Mouse (Mus musculus) heart, postnatal 10 days (tissue): ENCODE results near the gene Sfta2. TPM values are rescaled to one million over a fixed set of nuclear protein-coding genes. Genes with fewer than 3 reads are reported as not detected.

Experiments used
- total RNA-seq, 2 experiments: library from RNA; stranded (reverse); gene quantifications; 2 replicates each; pipeline ENCODE4 v1.2.3; 2021

Gene Sfta2
- total RNA-seq, 2 experiments from 2014 or later, result not detected

Other genes with a start within 250 kb of the Sfta2 start
- 10 to 100 TPM in 1 of 2 experiments, 1 to 10 TPM in 1; 8.5 to 10.6 TPM for gene H2-Q4, start 221.9 kb upstream of the Sfta2 start, total RNA-seq
- under 1 TPM; 0.25 to 0.38 TPM for gene H2-Q6, start 176.7 kb upstream of the Sfta2 start, total RNA-seq
- 1 to 10 TPM; 1.2 to 1.3 TPM for gene H2-Q7, start 162.4 kb upstream of the Sfta2 start, total RNA-seq
- under 1 TPM; 0.27 to 0.34 TPM for gene H2-Q10, start 131.5 kb upstream of the Sfta2 start, total RNA-seq
- not detected for gene Pou5f1, start 95.5 kb upstream of the Sfta2 start, total RNA-seq
- 10 to 100 TPM; 17.5 to 17.9 TPM for gene Tcf19, start 84.7 kb upstream of the Sfta2 start, total RNA-seq
- gene Cchcr1, start 84.4 kb upstream of the Sfta2 start, total RNA-seq, result 1 to 10 TPM; 5.1 to 5.2 TPM
- gene Psors1c2, start 68.3 kb upstream of the Sfta2 start, total RNA-seq, result not detected
- under 1 TPM; 0.14 to 0.15 TPM for gene Cdsn, start 49.4 kb upstream of the Sfta2 start, total RNA-seq
- not detected for gene 2300002M23Rik, start 34.1 kb upstream of the Sfta2 start, total RNA-seq
- not detected for gene Gm9573, start 25.1 kb downstream of the Sfta2 start, total RNA-seq
- gene Mucl3, start 42.1 kb downstream of the Sfta2 start, total RNA-seq, result not detected
- 10 to 100 TPM; 25.2 to 34.0 TPM for gene Vars2, start 66.0 kb downstream of the Sfta2 start, total RNA-seq
- gene Gtf2h4, start 72.2 kb downstream of the Sfta2 start, total RNA-seq, result 10 to 100 TPM; 15.5 to 18.7 TPM
- 10 to 100 TPM; 56.8 to 66.6 TPM for gene Ddr1, start 103.1 kb downstream of the Sfta2 start, total RNA-seq
- 10 to 100 TPM; 18.7 to 25.9 TPM for gene Ier3, start 220.1 kb downstream of the Sfta2 start, total RNA-seq
- gene Flot1, start 221.7 kb downstream of the Sfta2 start, total RNA-seq, result 100 to 1,000 TPM; 114 to 124 TPM
- gene Tubb5, start 236.8 kb downstream of the Sfta2 start, total RNA-seq, result 100 to 1,000 TPM; 358 to 363 TPM
- 10 to 100 TPM; 20.4 to 22.1 TPM for gene Mdc1, start 240.0 kb downstream of the Sfta2 start, total RNA-seq